Mouse (Mus musculus): ENCODE data around the gene Rsl24d1.
A peak's percentile ranks its signal among the peaks of the same experiment; 100 is the strongest.
"Not testable (repeated sequence)": the region's sequence is repeated elsewhere in the genome, so short reads cannot be mapped to it uniquely, and the experiment has no call there.

Rsl24d1 gene

GRCm38 (mm10) chr9:73103159-73103879, 9.9 kb upstream of the Rsl24d1 start:
- DNase-seq: peak; percentile 37

DNA sequence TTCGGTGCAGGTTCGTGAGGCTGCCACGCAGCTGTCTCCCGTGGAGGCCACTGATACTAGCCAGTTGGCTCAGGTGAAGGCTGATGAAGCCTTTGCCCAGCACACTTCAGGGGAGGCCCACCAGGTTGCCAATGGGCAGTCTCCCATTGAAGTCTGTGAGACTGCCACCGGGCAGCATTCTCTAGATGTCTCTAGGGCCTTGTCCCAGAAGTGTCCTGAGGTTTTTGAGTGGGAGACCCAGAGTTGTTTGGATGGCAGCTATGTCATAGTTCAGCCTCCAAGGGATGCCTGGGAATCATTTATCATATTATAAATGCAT, 9.4 kb upstream of the Rsl24d1 start:
- DNase-seq: no peak

- DNase-seq: no peak
These were observed 8.1 kb upstream of the Rsl24d1 start for GRCm38 (mm10) chr9:73105141-73105540.

DNA sequence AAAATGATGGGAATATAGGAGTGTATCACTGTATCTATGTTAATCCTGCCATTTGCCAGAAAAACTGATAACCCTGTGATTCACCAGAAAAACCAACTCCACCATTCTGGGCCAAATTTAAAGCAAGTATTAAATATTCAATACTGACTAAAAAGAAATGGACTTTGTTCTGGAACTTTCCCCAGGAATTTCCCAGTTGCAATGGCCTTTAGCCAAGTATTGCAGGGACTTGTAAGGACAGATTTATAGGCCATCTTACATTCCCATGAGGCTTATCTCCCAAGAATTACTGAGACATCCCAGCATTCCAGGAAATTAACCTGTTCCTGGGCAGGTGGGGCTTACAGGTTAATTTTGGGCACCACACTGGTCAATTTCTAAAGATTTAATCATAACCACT, 7.5 kb upstream of the Rsl24d1 start:
- DNase-seq: no peak

DNA sequence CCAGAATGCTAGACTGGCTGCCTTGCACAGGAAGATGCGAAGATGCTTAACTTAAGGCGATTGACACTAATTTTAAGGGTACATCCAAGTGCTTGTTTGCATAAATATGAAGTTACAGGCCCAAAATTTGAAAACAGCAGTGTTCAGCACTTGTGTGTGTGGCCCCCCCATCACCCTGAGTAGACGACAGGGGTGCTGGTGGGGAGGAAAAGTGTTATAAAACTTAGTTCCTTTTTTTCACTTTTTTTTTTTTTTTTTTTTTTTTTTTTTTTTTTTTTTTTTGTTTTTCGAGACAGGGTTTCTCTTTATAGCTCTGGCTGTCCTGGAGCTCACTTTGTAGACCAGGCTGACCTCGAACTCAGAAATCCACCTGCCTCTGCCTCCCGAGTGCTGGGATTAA, 3.5 kb downstream of the Rsl24d1 start:
- not testable (repeated sequence) for DNase-seq

DNA sequence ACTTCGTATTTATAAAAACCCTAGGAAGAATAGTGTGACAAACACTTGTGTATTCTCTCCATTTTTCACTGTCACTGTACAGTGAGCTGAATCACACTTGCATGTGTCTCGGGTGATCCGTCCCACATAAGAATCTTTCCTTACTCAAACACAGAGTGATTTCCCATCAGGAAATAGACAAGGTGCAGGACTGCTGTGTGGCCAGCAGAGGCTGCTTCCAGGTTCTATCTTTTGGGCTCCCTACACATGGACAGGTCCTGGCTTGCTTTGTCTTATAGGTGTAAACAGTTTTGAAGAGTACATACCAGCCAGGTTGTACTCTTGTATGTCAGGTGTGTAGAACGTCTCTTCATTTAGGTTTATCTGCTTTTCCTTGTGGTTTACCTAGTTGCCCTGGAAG, 4.8 kb downstream of the Rsl24d1 start:
- DNase-seq: no peak

DNA sequence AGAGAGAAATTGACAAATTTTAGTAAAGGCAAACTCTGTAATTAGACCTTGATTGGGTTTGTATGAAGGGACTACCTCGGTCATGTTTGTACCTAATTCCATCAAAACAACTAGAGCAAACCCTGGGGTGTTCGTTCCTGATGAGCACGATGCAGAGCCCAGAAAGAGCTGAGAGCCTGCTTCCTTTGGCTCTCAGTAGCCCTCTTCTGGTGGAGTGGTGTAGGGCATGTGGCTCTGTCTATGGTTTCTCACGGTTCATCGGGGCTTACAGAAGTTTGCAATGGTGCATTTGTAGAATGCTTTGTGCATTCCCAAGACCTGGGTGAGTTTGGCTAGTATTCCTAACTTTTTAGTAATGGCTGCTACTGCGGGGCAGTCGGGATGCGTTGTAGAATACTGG, 8.5 kb downstream of the Rsl24d1 start:
- DNase-seq: no peak

DNA sequence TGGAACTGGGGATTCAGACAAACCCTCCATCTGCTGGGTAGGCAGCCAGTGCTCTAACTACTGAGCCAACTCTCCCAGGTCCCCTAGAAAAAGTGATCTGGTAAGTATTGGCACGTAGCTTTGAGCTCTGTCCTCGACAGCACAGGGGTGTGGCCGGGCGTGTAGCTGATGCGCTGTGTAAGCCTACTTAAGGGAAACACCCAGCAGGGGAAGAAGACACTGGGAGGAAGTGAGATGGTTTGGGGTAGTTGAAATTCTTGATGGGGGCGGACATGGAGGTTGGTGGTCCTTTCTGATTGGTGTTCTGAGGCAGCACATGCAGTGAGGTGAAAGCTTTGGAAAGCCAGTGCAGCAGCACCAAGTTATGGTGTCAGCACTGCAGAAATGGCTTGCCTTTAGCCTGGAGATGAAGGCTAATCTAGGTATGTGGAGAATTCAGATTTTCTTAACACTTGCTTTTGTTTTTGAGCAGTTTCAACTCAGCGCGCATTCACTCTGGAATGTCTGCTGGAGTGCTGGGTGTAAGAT, 11.9 kb downstream of the Rsl24d1 start:
- no peak for DNase-seq

GRCm38 (mm10) chr9:73127457-73127856, 14.2 kb downstream of the Rsl24d1 start:
- DNase-seq: no peak

DNA sequence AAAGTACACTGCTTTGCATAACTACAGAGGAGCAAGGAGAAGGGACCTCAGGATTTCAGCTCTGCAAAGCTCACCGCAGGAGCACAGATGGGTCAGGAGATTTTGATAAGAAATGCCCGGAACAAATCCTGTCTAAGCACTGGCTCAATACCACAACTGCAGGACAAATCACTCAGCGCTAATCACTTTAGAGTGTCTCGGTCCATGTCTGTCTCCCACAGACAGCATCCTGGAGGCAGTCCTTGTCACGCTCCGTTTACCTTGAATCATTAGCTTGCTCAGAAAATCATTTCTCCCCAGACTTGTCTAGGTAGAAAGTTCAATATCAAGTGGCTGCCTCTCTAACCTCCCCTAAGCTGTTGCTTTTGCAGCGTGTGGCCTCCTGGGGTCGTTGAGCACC, 16.6 kb downstream of the Rsl24d1 start:
- peak; percentile 28 for DNase-seq

- no peak for DNase-seq
These were observed 17.3 kb downstream of the Rsl24d1 start for GRCm38 (mm10) chr9:73130529-73130928.

- DNase-seq: no peak
These were observed 24.2 kb downstream of the Rsl24d1 start for GRCm38 (mm10) chr9:73137341-73137886.

GRCm38 (mm10) chr9:73154347-73154746, 41.1 kb downstream of the Rsl24d1 start:
- no peak for DNase-seq

DNA sequence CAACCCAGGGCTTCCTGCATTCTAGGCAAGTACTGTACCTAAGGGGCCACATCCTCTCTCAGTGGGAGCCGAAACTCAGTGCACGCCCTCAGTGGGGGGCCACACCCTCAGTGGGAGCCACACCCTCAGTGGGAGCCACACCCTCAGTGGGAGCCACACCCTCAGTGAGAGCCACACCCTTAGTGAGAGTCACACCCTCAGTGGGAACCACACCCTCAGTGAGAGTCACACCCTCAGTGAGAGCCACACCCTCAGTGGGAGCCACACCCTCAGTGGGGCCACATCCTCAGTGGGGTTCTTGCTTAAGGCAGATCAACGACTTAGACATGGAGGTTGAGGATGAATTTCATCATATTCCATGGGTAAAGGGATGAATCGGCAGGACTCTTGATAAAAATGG, 44.7 kb downstream of the Rsl24d1 start:
- no peak for DNase-seq

GRCm38 (mm10) chr9:73159265-73159664, 46.0 kb downstream of the Rsl24d1 start:
- peak; percentile 9 for DNase-seq

DNA sequence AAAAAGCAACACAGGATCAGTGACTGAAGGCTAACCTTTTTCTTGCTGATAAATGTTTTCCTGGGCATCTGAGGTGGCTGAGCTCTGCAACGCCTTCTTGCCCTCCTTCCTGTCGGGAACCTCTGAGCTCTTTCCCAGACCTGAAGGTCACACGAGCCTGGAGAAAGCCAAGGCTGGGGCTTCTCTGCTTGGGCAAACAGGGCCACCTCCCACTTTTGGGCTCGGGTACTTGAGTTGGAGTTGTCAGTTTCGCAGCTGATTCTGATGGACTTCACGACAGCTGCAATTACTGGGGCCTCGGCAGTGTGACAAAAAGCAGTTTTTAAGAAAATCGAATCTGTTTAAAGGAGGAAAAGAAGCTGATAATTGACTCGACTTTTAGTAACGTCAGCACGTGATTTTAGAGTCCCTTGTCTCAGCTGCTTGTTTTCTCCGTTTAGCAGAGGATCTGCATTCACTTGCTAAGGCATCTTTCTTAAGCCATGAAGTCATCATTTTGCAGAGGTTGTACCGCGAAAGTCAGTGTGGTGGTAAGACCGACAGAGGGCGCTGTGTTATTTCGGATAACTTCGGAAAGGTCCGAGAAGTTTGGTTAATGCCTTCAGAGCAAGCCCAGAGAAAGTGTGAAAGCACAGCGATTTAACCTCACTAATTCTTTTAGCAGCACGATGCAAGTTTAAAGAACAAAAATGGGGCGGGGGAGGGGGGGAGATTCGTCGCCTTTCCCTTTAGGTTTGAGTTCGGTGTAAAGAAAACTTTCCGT, 49.5 kb downstream of the Rsl24d1 start:
- peak; percentile 63 for DNase-seq

DNA sequence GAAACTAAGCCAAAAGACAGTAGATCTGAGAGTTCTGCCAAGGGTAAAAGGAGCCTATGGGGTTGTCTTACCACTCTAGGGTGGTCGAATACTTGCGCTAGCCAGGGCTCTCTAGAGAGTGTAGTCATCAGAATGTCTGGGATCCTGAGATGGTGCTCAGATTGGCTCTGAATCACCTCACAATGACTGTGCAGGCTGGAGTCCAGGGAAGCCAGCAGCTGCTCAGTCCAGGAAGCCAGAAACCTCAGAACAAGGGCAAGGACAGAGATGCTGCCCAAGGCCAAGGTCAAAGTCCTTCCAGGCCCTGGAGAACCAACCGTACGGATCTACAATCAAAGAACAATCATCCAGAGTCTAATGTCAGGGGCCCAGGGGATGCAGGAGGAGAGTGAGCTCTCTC, 52.4 kb downstream of the Rsl24d1 start:
- DNase-seq: no peak

Measured in kidney, adult 9 months (tissue).